Mouse (Mus musculus): ENCODE data around the gene Slc39a11. TPM values are rescaled to one million over a fixed set of nuclear protein-coding genes. Genes with fewer than 3 reads are reported as not detected.

Slc39a11 gene
- polyA plus RNA-seq, 1 experiment from 2014 or later: 32.2 TPM

- WGBS: 31% methylated on average over 5 of the region's 5 CpGs
- Histone ChIP-seq H3K9ac (no peak overlapping the region), H3K36me3 (no peaks in the 10 kb centered on the region), H3K9me3 (0 out of 2 replicates have a peak, but pooled peaks cover 3% of the 10 kb centered on the region), H3K27ac (0 out of 2 replicates have a peak overlapping the region, but pooled peaks have one; percentile 19), H3K4me2 (no peak overlapping the region), H3K27me3 (no peaks in the 10 kb centered on the region), H3K4me1 (replicated peaks) (peaks cover 28% of the 10 kb centered on the region), H3K4me3 (no peak overlapping the region)
- ATAC-seq (ENCODE audit: low FRiP score): no peak
Measured at GRCm38 (mm10) chr11:113355932-113356331, 293.9 kb downstream of the Slc39a11 start.

- no peak overlapping the region for H3K4me2 ChIP-seq
- no peaks in the 10 kb centered on the region for H3K27me3 ChIP-seq
- peaks cover 32% of the 10 kb centered on the region for H3K4me1 ChIP-seq (replicated peaks)
- WGBS: 45% methylated on average over 11 of the region's 12 CpGs
- H3K27ac ChIP-seq: peak overlapping the region; percentile 37; the same call in 1 of the 2 replicates
- H3K9me3 ChIP-seq: peaks cover 8% of the 10 kb centered on the region
- no peak overlapping the region for H3K4me3 ChIP-seq
- no peak overlapping the region for H3K9ac ChIP-seq
- 0 out of 2 replicates have a peak, but pooled peaks have one; percentile 17 for ATAC-seq (ENCODE audit: low FRiP score)
- H3K36me3 ChIP-seq: peaks cover 11% of the 10 kb centered on the region
Measured at GRCm38 (mm10) chr11:113352085-113352815, 297.6 kb downstream of the Slc39a11 start.

- H3K27ac ChIP-seq: no peak overlapping the region
- WGBS: 98% methylated on average over 4 of the region's 4 CpGs
- ATAC-seq (ENCODE audit: low FRiP score): no peak
- H3K27me3 ChIP-seq: no peaks in the 10 kb centered on the region
- H3K9ac ChIP-seq: no peak overlapping the region
- peaks cover 11% of the 10 kb centered on the region for H3K36me3 ChIP-seq
- H3K4me3 ChIP-seq: no peak overlapping the region
- H3K9me3 ChIP-seq: peaks cover 8% of the 10 kb centered on the region
- no peak overlapping the region for H3K4me2 ChIP-seq
- H3K4me1 ChIP-seq (replicated peaks): peaks cover 36% of the 10 kb centered on the region
Measured at GRCm38 (mm10) chr11:113350583-113350982, 299.3 kb downstream of the Slc39a11 start.

- H3K9ac ChIP-seq: no peak overlapping the region
- peaks cover 26% of the 10 kb centered on the region for H3K4me1 ChIP-seq (replicated peaks)
- H3K9me3 ChIP-seq: peaks cover 8% of the 10 kb centered on the region
- no peak overlapping the region for H3K4me2 ChIP-seq
- no peak for ATAC-seq (ENCODE audit: low FRiP score)
- H3K27ac ChIP-seq: peak overlapping the region; percentile 78
- H3K4me3 ChIP-seq: no peak overlapping the region
- no peaks in the 10 kb centered on the region for H3K27me3 ChIP-seq
- H3K36me3 ChIP-seq: peaks cover 14% of the 10 kb centered on the region
- WGBS: 60% methylated on average over 9 of the region's 9 CpGs
Measured at GRCm38 (mm10) chr11:113346895-113347514, 302.9 kb downstream of the Slc39a11 start.

- H3K9me3 ChIP-seq: 0 out of 2 replicates have a peak, but pooled peaks cover 3% of the 10 kb centered on the region
- peaks cover 9% of the 10 kb centered on the region for H3K4me1 ChIP-seq (replicated peaks)
- 81% methylated on average over 8 of the region's 8 CpGs for WGBS
- H3K27ac ChIP-seq: no peak overlapping the region
- no peak overlapping the region for H3K4me2 ChIP-seq
- peaks cover 8% of the 10 kb centered on the region for H3K36me3 ChIP-seq
- 0 out of 2 replicates have a peak, but pooled peaks cover 2% of the 10 kb centered on the region for H3K27me3 ChIP-seq
- ATAC-seq (ENCODE audit: low FRiP score): no peak
- no peak overlapping the region for H3K9ac ChIP-seq
- no peak overlapping the region for H3K4me3 ChIP-seq
Measured at GRCm38 (mm10) chr11:113339770-113340169, 310.1 kb downstream of the Slc39a11 start.

- Histone ChIP-seq H3K27ac (no peak overlapping the region), H3K9me3 (0 out of 2 replicates have a peak, but pooled peaks cover 3% of the 10 kb centered on the region), H3K27me3 (0 out of 2 replicates have a peak, but pooled peaks cover 4% of the 10 kb centered on the region), H3K9ac (no peak overlapping the region), H3K4me2 (no peak overlapping the region), H3K36me3 (peaks cover 8% of the 10 kb centered on the region), H3K4me1 (replicated peaks) (peaks cover 15% of the 10 kb centered on the region), H3K4me3 (no peak overlapping the region)
- ATAC-seq (ENCODE audit: low FRiP score): no peak
- WGBS: 47% methylated on average over 5 of the region's 5 CpGs
Measured at GRCm38 (mm10) chr11:113338581-113338980, 311.3 kb downstream of the Slc39a11 start.

GRCm38 (mm10) chr11:113335706-113336105 lies 314.2 kb downstream of the Slc39a11 start:
- Histone ChIP-seq H3K27me3 (peaks cover 9% of the 10 kb centered on the region), H3K27ac (no peak overlapping the region), H3K4me2 (no peak overlapping the region), H3K4me3 (no peak overlapping the region), H3K4me1 (replicated peaks) (peaks cover 18% of the 10 kb centered on the region), H3K36me3 (no peaks in the 10 kb centered on the region), H3K9me3 (0 out of 2 replicates have a peak, but pooled peaks cover 3% of the 10 kb centered on the region), H3K9ac (no peak overlapping the region)
- 96% methylated on average over 5 of the region's 5 CpGs for WGBS
- ATAC-seq (ENCODE audit: low FRiP score): no peak

- ATAC-seq (ENCODE audit: low FRiP score): no peak
- Histone ChIP-seq H3K4me2 (no peak overlapping the region), H3K4me3 (no peak overlapping the region), H3K4me1 (replicated peaks) (peaks cover 29% of the 10 kb centered on the region), H3K36me3 (no peaks in the 10 kb centered on the region), H3K27ac (no peak overlapping the region), H3K9me3 (0 out of 2 replicates have a peak, but pooled peaks cover 3% of the 10 kb centered on the region), H3K9ac (no peak overlapping the region), H3K27me3 (peaks cover 9% of the 10 kb centered on the region)
- 55% methylated on average over 5 of the region's 5 CpGs for WGBS
Measured at GRCm38 (mm10) chr11:113334444-113334881, 315.4 kb downstream of the Slc39a11 start.

GRCm38 (mm10) chr11:113333535-113333934 lies 316.3 kb downstream of the Slc39a11 start:
- Histone ChIP-seq H3K4me3 (no peak overlapping the region), H3K9me3 (0 out of 2 replicates have a peak, but pooled peaks cover 3% of the 10 kb centered on the region), H3K9ac (no peak overlapping the region), H3K27me3 (peaks cover 9% of the 10 kb centered on the region), H3K4me2 (no peak overlapping the region), H3K36me3 (no peaks in the 10 kb centered on the region), H3K27ac (no peak overlapping the region), H3K4me1 (replicated peaks) (peaks cover 31% of the 10 kb centered on the region)
- ATAC-seq (ENCODE audit: low FRiP score): no peak
- 30% methylated on average over 9 of the region's 9 CpGs for WGBS

- 48% methylated on average over 13 of the region's 13 CpGs for WGBS
- no peak overlapping the region for H3K27ac ChIP-seq
- no peak overlapping the region for H3K9ac ChIP-seq
- peaks cover 44% of the 10 kb centered on the region for H3K4me1 ChIP-seq (replicated peaks)
- no peak overlapping the region for H3K4me2 ChIP-seq
- ATAC-seq (ENCODE audit: low FRiP score): no peak
- no peaks in the 10 kb centered on the region for H3K9me3 ChIP-seq
- H3K4me3 ChIP-seq: no peak overlapping the region
- H3K27me3 ChIP-seq: peaks cover 9% of the 10 kb centered on the region
- H3K36me3 ChIP-seq: no peaks in the 10 kb centered on the region
Measured at GRCm38 (mm10) chr11:113330061-113330591, 319.8 kb downstream of the Slc39a11 start.

- Histone ChIP-seq H3K9me3 (no peaks in the 10 kb centered on the region), H3K4me3 (no peak overlapping the region), H3K27me3 (peaks cover 5% of the 10 kb centered on the region), H3K27ac (no peak overlapping the region), H3K9ac (no peak overlapping the region), H3K4me2 (no peak overlapping the region), H3K36me3 (no peaks in the 10 kb centered on the region), H3K4me1 (replicated peaks) (peaks cover 46% of the 10 kb centered on the region)
- WGBS: 37% methylated on average over 3 of the region's 3 CpGs
- no peak for ATAC-seq (ENCODE audit: low FRiP score)
Measured at GRCm38 (mm10) chr11:113327499-113328062, 322.3 kb downstream of the Slc39a11 start.

Data from hindbrain, embryonic 13.5 days (tissue).